Mouse (Mus musculus): Measurements from ENCODE around the gene Atg101. TPM values are rescaled to one million over a fixed set of nuclear protein-coding genes. Genes with fewer than 3 reads are reported as not detected.

The Atg101 gene
- total RNA-seq, 2 experiments from 2014 or later, result 5.8 TPM; not detected in 1

DNA sequence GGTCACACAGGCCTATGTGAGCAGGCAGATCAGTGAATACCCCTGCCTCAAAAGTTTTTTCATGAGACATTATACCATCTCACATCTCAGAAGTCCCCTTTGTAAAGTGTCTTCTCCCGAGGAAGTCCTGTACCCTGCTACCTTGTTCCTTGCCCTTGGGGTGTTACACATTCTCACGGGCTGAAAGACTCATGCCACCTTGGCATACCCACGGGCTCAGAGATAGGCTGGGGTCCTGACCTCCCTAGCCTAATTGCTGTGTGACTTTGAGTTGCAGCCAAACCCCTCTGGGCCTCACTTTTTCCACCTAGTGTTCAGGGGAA is 30.5 kb upstream of the Atg101 start:
- no peak for ATAC-seq (replicated peaks; ENCODE audit: low FRiP score, poor library complexity, severe bottlenecking)

DNA sequence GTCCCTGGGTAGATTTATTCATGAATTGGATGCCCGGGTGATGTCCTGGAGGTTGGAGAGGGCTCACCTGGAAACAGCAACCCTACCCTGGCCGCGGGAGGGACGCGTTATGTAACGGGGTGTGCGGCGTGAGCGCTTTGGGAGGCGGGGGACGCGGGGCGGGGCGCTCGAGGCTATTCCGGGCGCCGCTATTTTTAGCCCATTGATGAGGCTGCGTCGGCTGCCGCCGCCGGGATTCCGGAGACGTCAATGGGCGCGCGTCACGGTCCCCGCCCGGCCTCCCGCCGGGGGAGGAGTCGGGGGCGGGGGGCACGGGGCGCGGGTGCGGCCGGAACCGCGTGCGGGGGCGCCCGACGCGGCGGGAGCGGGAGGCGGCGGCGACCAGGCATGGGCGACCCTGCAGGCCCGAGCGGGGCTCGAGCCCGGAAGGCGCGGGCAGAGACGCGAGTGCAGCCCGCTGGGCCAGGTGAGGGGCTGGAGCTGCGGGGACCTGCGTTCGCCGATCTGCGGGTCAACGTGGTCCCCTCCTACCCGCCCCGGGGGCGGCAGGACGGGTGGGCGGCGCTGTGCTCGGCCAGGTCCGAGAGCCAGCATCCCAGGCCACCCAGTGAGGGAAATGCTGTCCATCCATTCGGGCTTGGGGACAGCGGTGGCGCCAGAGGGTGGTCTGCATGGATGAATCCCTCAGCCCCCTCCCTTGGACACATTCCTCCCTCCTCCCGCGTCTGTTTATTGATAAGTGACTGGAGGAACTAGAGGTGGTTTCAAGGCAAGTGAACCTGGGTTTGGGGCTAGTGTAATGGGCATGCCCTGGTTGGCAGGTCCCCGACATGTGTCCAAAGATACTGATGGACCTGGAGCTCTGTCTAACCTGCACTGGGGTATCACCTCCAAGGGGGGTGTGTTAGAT is 29.9 kb upstream of the Atg101 start, which contains the start of gene Nr4a1:
Gene Nr4a1, plus strand, starts transcription at position 384 of the 910 bp plus-strand sequence.
- ATAC-seq (replicated peaks; ENCODE audit: low FRiP score, poor library complexity, severe bottlenecking), result no peak

DNA sequence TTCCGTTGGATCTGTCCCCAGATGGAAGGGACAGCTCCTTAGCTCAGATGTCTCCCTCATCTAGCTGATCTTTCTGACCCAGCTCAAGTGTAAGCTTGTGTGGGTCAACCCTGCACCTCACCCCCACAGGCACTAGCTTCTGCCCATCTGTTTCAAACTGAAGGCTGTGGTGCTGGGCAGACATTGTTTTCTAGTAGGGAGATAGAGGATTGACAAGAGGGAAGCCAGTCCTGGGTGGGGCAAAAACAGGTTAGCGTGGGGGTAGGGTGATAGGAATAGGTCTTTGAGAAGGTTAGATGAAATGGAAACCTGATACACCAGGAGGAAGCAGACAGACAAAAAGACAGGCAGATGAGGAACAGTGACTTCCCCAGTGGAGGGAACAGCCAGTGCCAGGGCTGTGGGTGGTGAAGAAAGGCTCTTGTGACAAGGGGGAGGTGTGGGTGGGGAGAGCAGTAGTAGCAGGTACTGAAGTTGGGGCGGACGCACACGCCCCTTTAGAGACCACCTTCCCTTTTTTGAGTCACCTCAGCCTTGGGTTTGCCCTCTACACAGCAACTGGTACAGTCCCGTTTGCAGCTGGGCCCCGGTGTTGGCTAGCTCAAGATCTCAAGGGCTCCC is 28.1 kb upstream of the Atg101 start:
- ATAC-seq (replicated peaks; ENCODE audit: low FRiP score, poor library complexity, severe bottlenecking), result no peak

DNA sequence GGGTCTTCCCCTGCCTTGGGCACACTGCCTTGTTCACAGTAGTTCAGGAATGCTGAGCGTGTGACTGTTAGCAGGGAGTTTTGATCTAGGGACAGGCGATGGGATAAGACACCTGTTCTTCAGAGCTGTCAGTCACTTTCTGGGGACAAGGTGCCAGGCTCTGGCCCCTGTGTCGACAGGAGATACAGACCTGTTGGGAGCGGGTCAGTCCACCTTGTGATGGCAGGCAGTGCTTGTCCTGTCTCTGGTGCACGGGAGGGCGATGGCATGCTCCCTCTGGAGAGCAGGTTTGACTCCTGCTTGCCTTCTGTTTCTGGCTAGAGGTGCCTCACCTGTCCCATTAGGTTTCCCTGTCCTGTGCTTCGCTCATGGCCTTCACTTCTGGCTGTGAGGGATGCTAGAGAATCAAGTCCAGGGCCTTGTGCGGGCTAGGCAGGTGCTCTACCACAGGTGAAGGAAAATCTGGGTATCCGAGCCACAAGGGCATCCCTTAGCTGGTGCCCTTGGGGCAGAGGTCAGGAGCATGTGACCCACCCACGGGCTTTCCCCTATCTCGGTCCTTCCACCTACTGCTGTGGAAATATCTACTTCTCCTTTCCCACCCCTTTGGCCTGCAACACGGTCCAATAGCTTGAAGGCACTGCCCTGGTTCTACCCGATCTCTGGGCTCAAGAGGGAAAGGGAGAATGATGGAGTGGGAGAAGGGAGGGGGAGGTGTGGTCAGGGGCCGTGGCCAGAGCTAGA is 27.4 kb upstream of the Atg101 start:
- no peak for ATAC-seq (replicated peaks; ENCODE audit: low FRiP score, poor library complexity, severe bottlenecking)

DNA sequence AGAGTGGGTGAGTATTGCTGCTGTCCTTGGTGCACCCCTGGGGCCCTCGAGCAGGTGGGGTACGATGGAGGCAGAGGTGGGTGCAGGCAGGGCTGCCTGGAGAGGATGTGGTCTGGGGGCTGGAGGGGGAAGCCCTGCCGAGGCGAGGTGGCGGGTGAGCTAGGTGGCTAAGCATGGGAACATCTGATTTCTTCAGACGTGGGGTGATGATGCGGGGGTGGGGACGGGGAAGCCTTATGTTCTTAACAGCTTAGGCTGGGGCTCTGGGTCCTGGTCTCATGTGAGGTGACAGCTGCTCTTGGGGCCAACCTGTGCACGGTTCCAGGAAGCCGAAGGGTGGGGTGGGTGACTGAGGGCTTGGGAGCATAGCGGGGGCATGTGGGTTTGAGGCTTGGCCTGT is 25.7 kb upstream of the Atg101 start:
- no peak for ATAC-seq (replicated peaks; ENCODE audit: low FRiP score, poor library complexity, severe bottlenecking)

DNA sequence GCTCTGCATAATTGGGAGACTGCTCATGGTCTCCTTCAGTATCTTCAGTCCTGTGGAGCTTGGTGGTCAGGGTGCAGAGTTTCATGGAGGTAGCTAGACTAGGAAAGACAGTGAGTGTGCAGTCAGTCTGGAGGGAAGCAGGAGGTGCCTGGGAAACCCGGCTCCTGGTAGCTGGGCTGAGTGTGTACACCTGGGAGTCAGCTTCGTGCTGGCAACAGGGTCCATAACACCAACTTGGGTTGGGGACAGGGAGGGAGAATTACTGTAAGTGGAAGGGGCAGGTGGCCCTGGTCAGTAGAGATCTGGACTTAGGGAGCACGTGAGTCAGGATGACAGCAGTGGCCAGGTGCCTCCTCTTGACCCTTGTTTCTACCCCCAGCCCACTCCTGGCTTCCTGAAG is 24.1 kb upstream of the Atg101 start:
- ATAC-seq (replicated peaks; ENCODE audit: low FRiP score, poor library complexity, severe bottlenecking), result no peak

DNA sequence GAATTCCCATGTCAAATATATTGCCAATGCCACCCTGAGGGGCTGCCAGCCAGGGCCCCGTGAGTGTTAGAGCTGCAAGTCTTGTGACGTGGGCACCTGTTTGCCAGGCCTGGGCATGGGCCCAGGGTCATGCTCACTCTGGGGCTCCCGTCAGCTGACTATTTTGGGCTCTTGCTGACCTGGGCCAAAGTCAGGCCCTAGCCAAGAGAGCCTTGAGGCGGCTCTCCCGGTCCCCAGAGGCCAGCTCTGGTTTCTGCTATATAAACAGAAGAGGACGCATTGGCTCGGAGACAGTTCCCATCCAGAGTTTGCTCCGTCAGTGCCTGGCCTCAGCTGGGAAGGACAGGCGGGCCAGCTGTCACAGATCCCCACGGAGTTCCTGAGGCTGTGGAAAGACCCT is 23.7 kb upstream of the Atg101 start:
- ATAC-seq (replicated peaks; ENCODE audit: low FRiP score, poor library complexity, severe bottlenecking), result no peak

DNA sequence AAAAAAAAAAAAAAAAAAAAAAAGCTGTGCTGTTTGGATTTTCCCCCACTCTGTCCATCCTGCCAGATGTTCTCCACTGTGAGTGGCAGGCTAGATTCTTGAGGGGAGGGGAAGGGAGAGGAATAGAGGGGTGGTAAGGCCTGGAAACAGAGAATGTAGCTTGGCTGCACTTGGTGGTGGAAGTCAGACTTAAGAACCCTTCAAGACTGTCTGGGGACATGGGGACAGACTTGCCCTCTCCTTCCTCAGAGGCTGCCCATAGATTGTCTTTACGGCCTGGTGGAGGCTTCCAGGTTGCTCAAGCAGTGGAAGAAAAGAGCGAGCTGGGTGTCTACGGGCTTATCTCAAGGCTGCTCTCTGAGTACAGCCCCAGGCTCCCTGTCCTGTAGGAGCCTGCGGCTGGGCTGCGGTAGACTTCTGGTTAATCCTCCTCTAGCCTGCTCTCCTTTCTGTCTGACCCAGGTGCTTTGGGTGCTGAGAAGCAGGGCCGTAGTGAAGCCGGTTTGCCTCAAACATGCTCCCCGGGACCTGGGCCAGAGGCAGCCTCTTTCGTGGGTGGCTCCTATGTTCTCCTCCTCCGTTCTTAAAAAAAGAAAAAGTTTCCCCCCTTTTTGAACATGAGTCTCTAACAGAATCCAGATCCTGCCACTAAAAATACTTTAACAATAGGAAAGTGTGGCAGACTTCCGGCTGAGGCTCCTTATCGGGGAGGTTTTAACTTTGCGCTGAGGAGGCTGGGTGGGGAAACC is 23.0 kb upstream of the Atg101 start:
- no peak for ATAC-seq (replicated peaks; ENCODE audit: low FRiP score, poor library complexity, severe bottlenecking)

DNA sequence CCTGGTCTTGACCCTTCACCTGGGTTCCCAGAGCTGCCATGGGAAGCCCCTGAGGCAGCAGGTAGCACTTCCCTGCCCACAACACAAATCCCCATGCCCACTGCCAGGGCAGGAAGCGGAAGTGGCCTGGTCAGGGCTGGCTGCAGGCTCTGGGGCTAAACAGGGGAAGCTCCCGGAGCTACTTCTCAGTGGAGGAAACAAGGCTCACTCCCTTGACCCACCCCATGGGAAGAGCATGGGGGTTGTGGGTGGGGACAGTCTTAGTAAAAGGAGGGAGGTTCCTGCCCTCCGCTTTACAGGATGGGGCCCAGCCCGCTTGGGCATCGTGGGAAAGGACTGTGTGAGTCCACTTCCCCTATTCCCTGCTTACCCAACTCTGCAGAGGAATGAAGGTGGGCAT is 21.6 kb upstream of the Atg101 start:
- no peak for ATAC-seq (replicated peaks; ENCODE audit: low FRiP score, poor library complexity, severe bottlenecking)

DNA sequence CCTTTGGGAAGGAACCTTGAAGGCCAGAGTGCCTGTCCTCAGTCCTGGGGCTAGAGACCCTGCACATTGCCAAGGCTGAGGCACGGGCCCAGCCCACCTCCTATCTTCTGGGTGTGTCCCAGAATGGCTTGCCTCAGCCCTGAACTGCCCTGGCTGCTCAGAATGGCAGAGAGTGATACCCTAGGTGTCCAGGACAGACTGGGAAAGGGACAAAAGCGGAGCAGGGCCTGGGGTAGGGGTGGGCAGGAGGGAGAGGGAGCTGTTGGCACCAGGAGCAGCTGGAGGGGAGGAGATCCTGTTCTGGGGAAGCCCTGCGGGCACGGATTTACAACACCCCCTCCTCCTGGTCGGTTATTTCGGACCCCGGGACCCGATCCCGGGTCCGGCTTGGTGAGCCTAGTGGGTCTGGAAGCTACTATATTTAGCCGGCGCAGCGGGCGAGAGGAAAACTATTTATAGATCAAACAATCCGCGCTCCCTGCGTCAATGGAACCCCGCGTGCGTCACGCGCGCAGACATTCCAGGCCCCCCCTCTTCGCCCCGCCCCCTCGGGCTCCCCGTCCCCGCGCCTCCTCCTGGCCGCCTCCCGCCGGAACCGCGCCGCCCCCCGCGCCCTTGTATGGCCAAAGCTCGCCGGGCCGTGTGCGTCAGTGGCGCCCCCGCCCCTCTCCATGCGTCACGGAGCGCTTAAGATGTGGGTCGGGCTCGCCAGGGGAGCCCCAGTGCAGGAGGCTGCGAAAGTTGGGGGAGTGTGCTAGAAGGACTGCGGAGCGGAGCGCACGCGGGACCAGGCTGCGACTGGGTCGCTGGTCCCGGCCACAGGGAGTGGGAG is 17.7 kb upstream of the Atg101 start:
- no peak for ATAC-seq (replicated peaks; ENCODE audit: low FRiP score, poor library complexity, severe bottlenecking)

DNA sequence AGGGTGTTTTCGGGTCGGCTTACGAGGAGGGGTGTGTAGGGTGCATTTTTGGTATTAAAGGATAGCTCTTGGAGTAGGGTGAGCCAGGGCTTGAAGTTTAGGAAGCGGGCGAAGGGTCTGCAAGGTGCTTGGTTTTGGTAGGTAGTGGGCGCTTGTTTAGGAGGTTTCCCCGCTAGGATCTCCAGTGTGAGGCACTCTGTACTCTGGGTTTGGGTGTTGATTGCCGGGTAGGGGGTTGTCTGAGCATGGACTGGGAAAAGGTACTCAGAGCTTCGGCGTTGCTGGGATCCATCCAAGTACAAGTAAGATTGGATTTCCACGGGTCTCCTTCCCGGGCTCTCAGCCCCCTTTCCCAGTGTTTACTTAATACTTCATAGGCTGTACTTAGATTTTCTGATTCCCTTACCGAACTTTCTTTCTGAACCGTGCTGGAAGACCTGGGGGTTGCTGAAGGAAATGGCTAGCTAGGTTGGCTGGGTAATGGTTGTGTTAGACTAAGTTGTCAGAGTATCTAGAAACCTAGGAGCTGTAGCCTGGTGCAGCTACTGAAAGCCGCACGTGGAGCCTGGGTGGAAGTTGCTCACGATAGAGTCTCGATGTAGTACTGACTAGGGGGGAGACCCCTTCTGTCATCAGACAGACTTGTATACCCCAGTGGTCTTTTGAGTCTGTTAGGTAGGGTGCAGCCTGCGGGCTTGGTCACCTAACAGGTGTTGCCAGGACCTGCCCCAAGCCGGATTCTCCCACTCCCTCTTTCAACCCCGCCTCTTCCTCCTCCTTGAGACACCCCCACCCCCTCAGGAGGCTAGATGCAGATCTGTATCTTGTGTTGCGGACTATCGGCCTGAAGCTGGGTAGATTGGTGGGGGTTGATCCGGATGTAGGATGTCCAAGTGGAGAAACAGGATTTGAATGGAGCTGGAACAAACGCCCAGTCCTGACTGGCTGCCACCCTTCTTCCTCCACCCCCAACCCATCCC is 16.7 kb upstream of the Atg101 start:
- ATAC-seq (replicated peaks; ENCODE audit: low FRiP score, poor library complexity, severe bottlenecking), result no peak

DNA sequence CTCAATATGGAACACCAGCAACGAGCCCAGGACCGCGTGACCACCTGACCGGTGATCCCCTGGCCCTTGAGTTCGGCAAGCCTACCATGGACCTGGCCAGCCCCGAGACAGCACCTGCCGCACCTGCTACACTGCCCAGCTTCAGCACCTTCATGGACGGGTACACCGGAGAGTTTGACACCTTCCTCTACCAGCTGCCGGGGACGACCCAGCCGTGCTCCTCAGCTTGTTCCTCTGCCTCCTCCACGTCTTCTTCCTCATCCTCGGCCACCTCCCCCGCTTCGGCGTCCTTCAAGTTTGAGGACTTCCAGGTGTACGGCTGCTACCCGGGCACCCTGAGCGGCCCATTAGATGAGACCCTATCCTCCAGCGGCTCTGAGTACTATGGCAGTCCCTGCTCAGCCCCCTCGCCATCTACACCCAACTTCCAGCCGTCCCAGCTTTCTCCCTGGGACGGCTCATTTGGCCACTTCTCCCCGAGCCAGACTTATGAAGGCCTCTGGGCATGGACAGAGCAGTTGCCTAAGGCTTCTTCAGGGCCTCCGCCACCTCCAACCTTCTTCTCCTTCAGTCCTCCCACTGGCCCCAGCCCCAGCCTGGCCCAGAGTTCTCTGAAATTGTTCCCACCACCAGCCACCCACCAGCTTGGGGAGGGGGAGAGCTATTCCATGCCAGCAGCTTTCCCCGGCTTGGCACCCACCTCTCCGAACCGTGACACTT is 13.8 kb upstream of the Atg101 start:
- ATAC-seq (replicated peaks; ENCODE audit: low FRiP score, poor library complexity, severe bottlenecking), result no peak

DNA sequence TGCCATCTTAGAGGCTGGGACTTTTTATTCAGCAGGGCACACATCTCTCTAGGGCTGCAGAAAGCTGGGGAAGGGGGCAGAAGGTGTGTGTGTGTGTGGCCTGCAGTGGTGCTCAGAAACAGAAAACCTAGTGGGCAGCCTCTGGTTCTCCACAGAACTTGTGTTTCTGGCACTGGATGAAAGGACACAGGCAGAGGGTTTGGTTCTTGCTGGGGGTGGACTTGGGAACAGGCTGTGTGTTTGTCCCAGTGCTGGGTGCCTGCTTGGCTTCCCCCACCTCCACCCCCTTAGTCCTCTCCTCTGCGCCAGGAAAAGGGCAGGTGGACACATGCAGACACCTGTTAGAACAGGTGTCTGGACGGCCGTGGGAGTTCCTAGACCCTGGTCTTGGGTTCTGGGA is 13.0 kb upstream of the Atg101 start:
- ATAC-seq (replicated peaks; ENCODE audit: low FRiP score, poor library complexity, severe bottlenecking), result no peak

DNA sequence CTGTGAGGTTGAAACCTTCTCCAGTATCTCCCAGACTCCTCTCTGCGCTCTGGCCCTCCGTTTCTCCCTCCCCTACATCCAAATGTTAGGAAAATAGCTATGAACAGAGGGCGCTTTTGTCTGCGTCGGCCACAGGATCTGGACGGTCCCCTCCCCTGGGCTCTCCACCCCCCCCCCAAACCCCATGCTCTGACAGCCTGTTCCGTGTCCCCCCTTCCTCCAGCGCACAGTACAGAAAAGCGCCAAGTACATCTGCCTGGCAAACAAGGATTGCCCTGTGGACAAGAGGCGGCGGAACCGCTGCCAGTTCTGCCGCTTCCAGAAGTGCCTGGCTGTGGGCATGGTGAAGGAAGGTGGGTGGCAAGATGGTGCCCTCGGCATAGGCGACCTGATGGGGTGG is 12.6 kb upstream of the Atg101 start:
- no peak for ATAC-seq (replicated peaks; ENCODE audit: low FRiP score, poor library complexity, severe bottlenecking)

DNA sequence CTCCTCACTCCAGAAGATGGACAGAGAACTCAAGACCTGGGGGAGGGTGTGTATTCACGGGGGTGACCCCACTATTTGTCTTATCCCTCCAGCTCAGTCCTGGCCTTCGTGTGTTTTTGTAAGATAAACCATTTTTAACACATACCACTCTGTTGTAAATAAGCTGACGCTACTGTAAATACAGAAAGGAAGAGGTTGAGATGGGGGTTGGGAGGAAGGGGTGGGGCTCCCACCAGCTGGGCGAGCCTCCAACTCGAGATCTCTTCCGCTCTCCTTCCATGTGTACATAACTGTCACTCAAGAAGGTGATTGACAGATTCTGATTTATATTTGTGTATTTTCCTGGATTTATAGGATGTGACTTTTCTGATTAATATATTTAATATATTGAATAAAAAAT is 9.7 kb upstream of the Atg101 start:
- ATAC-seq (replicated peaks; ENCODE audit: low FRiP score, poor library complexity, severe bottlenecking), result no peak

DNA sequence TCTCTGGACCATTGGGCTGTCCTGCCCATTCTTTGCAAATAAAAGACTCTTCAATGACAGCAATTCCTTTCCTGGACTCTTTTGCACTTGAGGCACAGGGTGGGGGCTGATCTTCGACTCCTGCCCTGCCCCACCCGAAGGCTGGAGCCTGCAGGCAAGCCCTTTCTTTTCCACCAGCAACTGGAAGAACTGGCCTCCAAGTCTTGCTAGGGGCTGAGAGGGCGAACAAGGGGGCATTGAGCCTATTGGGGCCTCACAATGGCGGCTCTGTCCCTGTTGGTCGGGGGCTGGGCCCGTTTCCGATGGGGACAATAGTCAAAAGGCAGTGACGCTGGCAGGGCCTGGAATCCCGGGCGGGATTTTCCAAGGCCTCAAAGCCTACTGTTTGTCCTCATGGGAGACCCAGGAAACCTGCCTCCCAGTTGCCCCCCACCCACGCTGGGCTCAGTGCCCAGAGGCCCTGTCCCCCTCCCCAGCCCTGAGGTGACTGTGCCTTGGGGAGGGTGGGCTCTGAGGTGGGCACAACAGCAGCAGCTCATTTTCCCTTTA is 6.6 kb upstream of the Atg101 start:
- no peak for ATAC-seq (replicated peaks; ENCODE audit: low FRiP score, poor library complexity, severe bottlenecking)

DNA sequence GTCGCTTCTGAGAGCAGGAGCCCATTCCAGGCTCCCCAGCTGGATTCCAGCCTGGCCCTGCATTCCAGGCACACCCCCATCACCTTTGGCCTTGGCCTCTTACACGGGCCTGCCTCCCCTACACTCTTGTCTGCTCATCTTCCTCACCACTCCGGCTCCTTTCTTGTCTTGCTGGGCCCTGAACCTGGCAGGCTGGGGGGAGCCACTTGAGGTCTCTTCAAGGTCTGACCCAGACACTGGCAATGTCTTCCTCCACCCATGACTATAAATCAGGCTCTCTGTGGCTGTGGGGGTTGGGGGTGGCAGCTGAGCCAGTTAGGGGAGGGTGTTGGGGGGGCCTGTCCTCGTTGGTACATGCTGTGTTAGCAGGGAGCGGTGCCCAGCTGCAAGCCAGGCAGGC is 5.5 kb upstream of the Atg101 start:
- no peak for ATAC-seq (replicated peaks; ENCODE audit: low FRiP score, poor library complexity, severe bottlenecking)
